Mouse (Mus musculus): ENCODE measurements at regions not wholly inside any gene's neighbourhood (a gene's known extent, or its start where the extent isn't known, plus 50 kb on each side); places are given as distances from the start of the nearest gene placed in this dataset.

DNA sequence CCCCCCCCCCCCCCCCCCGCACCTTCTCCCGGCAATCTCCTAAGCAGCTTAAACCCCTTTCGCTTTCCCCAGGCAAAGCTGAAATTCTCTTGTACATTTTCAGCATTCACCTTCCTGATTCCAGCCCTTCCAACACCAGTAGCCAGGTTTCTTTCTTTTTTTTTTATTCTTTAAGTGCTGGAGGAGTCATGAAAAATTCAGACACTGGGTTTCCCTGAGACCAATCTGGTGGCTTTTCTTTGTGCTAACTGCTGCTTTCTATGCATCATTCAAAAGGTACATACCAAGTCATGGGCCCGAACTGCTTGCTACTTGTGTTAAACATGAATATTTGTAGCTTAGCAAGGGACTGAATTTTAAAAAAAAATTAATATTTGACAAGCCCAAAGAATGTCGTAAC, 99.7 kb downstream of the Zfp326 start:
- Histone ChIP-seq H3K4me1 (no peaks in the 10 kb centered on the region), H3K9me3 (replicated peaks) (no peaks in the 10 kb centered on the region), H3K9ac (no peak overlapping the region), H3K36me3 (no peaks in the 10 kb centered on the region), H3K4me2 (replicated peaks) (peak overlapping the region; percentile 39), H3K27ac (no peak overlapping the region), H3K27me3 (no peaks in the 10 kb centered on the region), H3K4me3 (no peak overlapping the region)
- ATAC-seq (ENCODE audit: low FRiP score): no peak
- 72% methylated on average over 4 of the region's 5 CpGs for WGBS

DNA sequence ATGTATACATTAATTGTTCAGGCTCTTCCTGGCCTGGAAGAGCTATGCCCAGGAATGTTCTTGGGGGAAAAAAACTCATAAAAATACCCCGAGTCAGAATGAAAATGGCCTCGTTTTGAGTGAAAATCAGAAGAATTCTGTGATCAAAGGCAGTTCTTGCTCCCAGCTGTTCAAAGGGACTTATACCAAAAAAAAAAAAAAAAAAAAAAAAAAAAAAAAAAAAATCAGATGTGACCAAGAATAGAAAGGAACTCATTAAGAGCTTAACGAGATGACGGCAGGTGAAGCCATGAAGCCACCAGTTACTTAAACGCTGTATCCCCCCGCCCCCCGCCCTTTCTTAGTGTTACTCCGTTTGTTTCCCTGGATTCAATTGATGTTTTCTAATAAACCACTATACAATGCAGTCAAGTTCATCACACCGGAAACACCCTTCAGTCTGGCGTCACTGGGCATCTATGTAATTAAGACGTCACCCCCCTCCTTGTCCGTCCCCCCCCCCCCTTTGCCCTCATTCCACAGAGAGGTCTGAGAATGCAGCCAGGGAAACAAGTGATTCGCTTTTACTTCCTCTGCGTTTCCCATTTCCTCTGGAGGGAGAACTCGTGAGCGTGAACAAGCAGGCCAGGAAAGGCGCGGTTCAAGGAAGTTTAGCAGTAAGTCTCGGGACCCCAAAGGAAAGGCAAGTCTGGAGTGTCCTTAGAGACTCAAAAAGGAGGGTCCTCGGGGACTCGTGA, 99.1 kb downstream of the Zfp326 start:
- no peaks in the 10 kb centered on the region for H3K36me3 ChIP-seq
- no peak overlapping the region for H3K27ac ChIP-seq
- 50% methylated on average over 21 of the region's 21 CpGs for WGBS
- no peak overlapping the region for H3K9ac ChIP-seq
- H3K4me1 ChIP-seq: no peaks in the 10 kb centered on the region
- no peak overlapping the region for H3K4me3 ChIP-seq
- H3K9me3 ChIP-seq (replicated peaks): no peaks in the 10 kb centered on the region
- H3K27me3 ChIP-seq: no peaks in the 10 kb centered on the region
- peak overlapping the region; percentile 39 for H3K4me2 ChIP-seq (replicated peaks)
- no peak for ATAC-seq (ENCODE audit: low FRiP score)

DNA sequence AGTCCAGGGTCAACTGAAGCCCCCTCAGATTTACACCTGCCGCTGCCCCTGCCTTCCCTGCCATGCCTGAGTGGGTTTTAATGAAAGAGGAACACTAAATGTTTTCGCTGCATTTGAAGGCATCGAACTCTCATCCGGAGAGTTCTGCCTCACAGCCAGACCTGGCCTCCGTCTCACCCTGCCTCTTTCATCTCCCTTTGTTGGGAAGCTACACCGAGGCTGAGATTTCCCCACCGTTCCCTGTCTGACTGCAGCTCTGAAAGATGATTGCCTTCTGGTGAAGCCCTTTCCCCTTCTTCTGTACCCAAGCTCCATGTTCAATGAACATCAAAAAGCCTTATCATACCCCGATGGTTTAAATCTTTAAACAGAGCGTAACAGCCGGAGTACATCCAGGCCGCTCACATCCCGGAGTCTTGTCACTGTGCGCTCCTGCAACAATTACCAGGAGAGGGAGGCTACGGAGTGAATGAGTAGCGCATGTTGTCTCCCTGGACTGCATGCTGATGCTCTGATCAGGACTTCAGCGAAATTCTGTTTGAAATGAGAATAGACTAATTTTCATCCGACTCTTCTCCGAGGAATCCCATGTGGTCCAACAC, 98.3 kb downstream of the Zfp326 start:
- ATAC-seq (ENCODE audit: low FRiP score): no peak
- H3K27ac ChIP-seq: no peak overlapping the region
- no peak overlapping the region for H3K4me3 ChIP-seq
- no peaks in the 10 kb centered on the region for H3K27me3 ChIP-seq
- H3K9me3 ChIP-seq (replicated peaks): no peaks in the 10 kb centered on the region
- WGBS: 68% methylated on average over 18 of the region's 18 CpGs
- no peaks in the 10 kb centered on the region for H3K36me3 ChIP-seq
- no peak overlapping the region for H3K9ac ChIP-seq
- H3K4me2 ChIP-seq (replicated peaks): no peak overlapping the region
- no peaks in the 10 kb centered on the region for H3K4me1 ChIP-seq

Data from hindbrain, embryonic 12.5 days (tissue).